Mouse (Mus musculus): ENCODE data around the gene Tbc1d23. TPM values are rescaled to one million over a fixed set of nuclear protein-coding genes. Genes with fewer than 3 reads are reported as not detected.

The Tbc1d23 gene
- polyA plus RNA-seq, 1 experiment, result 10.7 TPM

DNA sequence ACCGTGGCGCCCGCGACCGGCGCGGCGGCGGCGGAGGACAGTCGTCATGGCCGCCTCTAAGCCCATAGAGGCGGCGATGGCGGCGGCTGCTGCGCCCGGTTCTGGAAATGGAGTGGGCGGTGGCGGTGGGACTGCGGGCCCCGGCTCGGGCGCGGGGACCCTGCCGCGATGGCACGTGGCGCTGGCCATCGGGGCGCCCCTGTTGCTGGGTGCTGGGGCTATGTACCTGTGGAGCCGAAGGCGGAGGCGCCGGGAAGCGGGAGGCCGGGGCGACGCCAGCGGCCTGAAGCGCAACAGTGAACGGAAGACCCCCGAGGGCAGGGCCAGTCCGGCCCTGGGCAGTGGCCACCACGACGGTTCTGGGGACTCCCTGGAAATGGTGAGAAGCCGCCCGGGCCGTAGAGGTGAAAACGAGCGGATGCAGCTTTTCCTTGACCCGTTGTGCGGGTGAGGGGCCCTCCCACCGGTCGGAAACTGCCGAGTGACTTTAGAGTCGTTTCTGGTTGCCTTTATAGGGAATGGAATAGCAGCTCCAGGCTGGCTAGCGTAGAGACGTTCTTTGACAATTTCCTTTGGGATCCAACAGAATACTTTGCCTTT is 109.4 kb downstream of the Tbc1d23 start:
- under 1% methylated on average over 59 of the region's 59 CpGs for WGBS
- no peak for DNase-seq
- TF ChIP-seq POLR2A (IDR thresholded peaks at IDR 0.05; ENCODE audit: low read depth, low read length) (no peak), CTCF (conservative IDR thresholded peaks at IDR 0.05; ENCODE audit: insufficient read depth, insufficient read length, low read depth, low read length) (no peak)

DNA sequence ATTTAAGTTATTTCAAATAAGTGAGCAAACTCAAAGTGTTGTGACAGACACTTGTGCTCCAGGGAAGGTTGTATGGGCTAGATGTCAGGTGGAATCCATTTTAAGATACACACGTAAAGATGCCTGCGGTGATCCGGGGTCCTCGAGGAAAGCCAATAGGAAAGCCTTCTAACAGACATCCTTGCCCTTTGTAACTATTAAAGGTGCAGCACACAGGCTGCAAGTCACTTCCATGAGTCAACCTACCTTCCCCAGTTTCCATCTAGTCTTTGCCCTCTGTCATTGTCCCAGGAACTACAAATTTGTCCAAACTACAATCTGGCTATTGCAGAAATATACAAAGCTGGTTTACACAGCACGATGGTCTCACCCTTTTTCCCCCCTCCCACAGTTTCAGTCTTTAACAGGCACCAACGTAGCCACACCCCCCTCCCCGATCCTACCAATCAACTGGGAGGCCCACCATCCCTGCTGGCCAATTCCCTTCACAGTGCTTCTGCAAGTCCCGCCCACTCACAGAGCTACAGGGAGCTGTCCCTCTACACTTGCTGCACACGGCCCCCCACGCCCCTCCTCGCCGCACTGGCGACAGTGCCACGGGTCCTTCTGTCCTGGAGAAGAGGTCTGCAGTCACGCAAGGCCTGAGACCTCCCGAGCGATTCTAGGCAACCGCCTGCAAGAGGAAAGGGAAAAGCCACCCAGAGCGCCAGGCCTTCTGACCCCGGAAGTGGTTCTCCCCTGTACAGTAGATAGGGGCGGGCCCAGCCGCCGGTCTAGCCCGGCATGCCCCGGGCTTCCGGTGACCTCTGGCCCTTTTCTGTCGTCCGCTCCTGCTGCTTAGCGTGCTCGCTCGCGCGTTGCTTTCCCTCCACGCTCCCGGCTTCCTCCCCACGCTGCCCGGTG is 110.1 kb downstream of the Tbc1d23 start, which contains the start of gene Tomm70a:
Tomm70a (plus strand) TSS at position 791 of the 903 bp plus-strand sequence.
- DNase-seq, result peak; percentile 97
- Histone ChIP-seq H3K4me1 (ENCODE audit: control insufficient read depth, insufficient read depth, low read length) (peaks cover 11% of the 10 kb centered on the region), H3K36me3 (ENCODE audit: control insufficient read depth, insufficient read depth, low read length) (no peaks in the 10 kb centered on the region), H3K27ac (ENCODE audit: insufficient read depth, low read depth, low read length) (peak within 1 kb of the TSS; percentile 96), H3K4me3 (ENCODE audit: insufficient read depth, low read depth, low read length) (peak within 1 kb of the TSS; percentile 75), H3K27me3 (replicated peaks; ENCODE audit: control insufficient read depth, insufficient read depth, low read length) (no peaks in the 10 kb centered on the region)
- under 1% methylated on average over 37 of the region's 37 CpGs for WGBS
- TF ChIP-seq POLR2A (IDR thresholded peaks at IDR 0.05; ENCODE audit: low read depth, low read length) (peak; percentile 14), CTCF (conservative IDR thresholded peaks at IDR 0.05; ENCODE audit: insufficient read depth, insufficient read length, low read depth, low read length) (no peak)

More for the DNA sequence above, 109.4 kb downstream of the Tbc1d23 start:
- H3K4me1 ChIP-seq (ENCODE audit: control insufficient read depth, insufficient read depth, low read length), result peaks cover 11% of the 10 kb centered on the region
- H3K27ac ChIP-seq (ENCODE audit: insufficient read depth, low read depth, low read length), result peak overlapping the region; percentile 71
- no peaks in the 10 kb centered on the region for H3K27me3 ChIP-seq (replicated peaks; ENCODE audit: control insufficient read depth, insufficient read depth, low read length)
- H3K36me3 ChIP-seq (ENCODE audit: control insufficient read depth, insufficient read depth, low read length), result no peaks in the 10 kb centered on the region
- peak overlapping the region; percentile 75 for H3K4me3 ChIP-seq (ENCODE audit: insufficient read depth, low read depth, low read length)

Other genes starting within 250 kb of the Tbc1d23 start
- not detected in 2 replicates for gene Tmem45a2, start 160.1 kb downstream of the Tbc1d23 start, polyA plus RNA-seq (2012; rRNA removed)
- gene Tomm70a, start 109.8 kb downstream of the Tbc1d23 start, polyA plus RNA-seq (2012; rRNA removed), result 10.6 and 12.5 TPM in 2 replicates
- 75.3 and 83.7 TPM in 2 replicates for gene Nit2, start 64.2 kb downstream of the Tbc1d23 start, polyA plus RNA-seq (2012; rRNA removed)
- not detected in 2 replicates for gene Tmem30c, start 61.4 kb upstream of the Tbc1d23 start, polyA plus RNA-seq (2012; rRNA removed)
- gene Filip1l, start 121.6 kb upstream of the Tbc1d23 start, polyA plus RNA-seq (2012; rRNA removed), result 4.9 and 6.9 TPM in 2 replicates

Data from kidney, adult 2 months (tissue).